Mouse (Mus musculus): Measurements from ENCODE around the gene Dcaf5.

The Dcaf5 gene

GRCm38 (mm10) chr12:80407824-80408223, 28.6 kb downstream of the Dcaf5 start:
- DNase-seq (ENCODE audit: low spot score in 2 of 2), result peak; percentile 48 to 76

DNA sequence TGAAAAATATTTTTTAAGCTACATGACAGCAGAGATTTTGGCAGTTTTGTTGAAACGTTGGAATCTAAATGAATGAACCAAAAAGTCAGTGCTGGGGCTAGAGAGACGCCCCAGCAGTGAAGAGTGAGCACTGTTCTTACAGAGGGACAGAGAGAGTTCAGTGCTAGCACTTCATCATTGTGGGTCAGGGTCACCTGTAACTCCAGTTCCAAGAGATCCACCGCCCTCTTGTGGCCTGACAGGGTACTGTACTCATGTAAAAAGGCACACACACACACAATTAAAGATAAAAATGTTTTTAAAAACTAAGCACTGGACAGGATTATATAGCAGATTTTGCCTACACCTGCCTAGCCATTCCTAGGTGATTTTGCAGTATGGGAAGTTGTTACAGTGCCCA, 29.8 kb downstream of the Dcaf5 start:
- DNase-seq (ENCODE audit: low spot score in 2 of 2), result peak; percentile 45 to 70

DNA sequence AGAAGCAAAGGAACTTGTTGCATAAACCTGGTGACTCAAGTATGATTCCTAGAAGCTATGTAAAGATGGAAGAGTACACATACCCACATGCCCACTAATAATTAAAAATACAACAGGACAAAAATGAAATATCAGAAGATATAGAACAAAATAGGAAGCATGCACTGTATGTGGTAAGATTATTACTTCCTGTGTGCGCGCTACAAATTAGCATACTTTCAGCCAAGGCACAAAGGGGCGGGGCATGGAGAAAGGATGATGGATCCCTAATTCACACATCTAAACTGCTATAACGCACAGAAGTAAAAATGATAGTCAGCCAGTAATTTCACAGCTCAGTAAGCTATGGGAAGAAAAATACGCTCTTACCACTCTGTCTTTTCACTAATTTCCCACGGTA, 32.3 kb downstream of the Dcaf5 start:
- no peak for DNase-seq (ENCODE audit: low spot score in 2 of 2)

- no peak for DNase-seq (ENCODE audit: low spot score in 2 of 2)
Observed at GRCm38 (mm10) chr12:80399147-80399546, 37.3 kb downstream of the Dcaf5 start.

- DNase-seq (ENCODE audit: low spot score in 2 of 2), result no peak
Observed at GRCm38 (mm10) chr12:80396397-80396796, 40.0 kb downstream of the Dcaf5 start.

DNA sequence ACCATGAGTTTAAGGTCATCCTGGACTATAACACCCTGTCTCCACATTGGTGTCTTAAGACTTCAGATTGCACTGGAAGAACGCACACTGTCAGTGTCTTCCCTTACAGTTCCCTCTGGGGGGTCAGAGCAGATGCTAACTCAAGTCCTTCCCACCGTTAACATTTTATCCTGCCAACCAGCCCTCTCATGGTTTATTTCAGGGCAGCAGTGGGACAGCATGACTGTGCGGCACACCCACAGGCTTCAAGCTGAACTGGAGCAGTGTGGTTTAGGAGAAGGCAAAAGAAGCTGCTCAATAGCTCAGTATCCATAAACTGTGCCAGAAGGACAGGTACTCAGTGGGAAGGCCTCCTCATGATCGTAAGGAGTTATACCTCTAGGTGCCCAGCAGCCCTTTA, 41.1 kb downstream of the Dcaf5 start:
- no peak for DNase-seq (ENCODE audit: low spot score in 2 of 2)

DNA sequence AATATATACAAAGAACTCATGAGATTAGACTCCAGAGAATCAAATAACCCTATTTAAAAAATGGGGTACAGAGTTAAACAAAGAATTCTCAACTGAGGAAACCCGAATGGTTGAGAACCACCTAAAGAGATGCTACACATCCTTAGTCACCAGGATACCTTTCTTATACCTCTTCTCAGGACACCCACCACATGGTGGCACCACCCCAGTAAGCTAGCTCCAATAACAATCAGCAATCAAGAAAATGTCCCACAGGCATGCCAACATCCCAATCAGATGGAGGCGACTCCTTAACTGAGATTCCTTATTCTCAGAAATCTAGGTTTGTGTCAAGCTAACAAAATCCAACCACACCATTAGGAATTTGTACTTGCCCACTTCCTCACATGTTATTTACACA, 42.4 kb downstream of the Dcaf5 start:
- DNase-seq (ENCODE audit: low spot score in 2 of 2), result peak in 1 of 2 experiments; percentile 42

GRCm38 (mm10) chr12:80389448-80389847, 47.0 kb downstream of the Dcaf5 start:
- peak in 1 of 2 experiments; percentile 20 for DNase-seq (ENCODE audit: low spot score in 2 of 2)

DNA sequence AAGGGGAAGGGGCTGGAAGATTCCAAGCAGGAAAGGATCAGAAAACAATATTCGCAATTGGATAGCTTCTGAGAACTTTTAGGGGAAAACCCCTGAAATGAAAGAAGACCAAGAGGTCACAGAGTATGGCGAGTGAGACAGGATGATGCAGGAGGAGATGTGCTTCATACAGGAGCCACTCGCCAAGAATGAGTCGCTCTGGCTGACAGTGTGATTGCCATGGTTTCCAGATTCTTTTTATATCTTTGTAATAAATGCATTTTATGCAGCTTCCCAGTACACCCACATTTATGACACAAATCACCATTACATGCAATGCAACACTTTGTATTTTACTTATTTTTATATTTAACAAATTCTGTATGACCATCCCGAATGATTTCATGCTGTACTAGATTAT, 49.1 kb downstream of the Dcaf5 start:
- DNase-seq (ENCODE audit: low spot score in 2 of 2), result no peak

- no peak for DNase-seq (ENCODE audit: low spot score in 2 of 2)
Observed at GRCm38 (mm10) chr12:80385361-80385760, 51.0 kb downstream of the Dcaf5 start.

GRCm38 (mm10) chr12:80383478-80383877, 52.9 kb downstream of the Dcaf5 start:
- DNase-seq (ENCODE audit: low spot score in 2 of 2), result no peak

- DNase-seq (ENCODE audit: low spot score in 2 of 2), result no peak
Observed at GRCm38 (mm10) chr12:80382794-80383193, 53.6 kb downstream of the Dcaf5 start.

DNA sequence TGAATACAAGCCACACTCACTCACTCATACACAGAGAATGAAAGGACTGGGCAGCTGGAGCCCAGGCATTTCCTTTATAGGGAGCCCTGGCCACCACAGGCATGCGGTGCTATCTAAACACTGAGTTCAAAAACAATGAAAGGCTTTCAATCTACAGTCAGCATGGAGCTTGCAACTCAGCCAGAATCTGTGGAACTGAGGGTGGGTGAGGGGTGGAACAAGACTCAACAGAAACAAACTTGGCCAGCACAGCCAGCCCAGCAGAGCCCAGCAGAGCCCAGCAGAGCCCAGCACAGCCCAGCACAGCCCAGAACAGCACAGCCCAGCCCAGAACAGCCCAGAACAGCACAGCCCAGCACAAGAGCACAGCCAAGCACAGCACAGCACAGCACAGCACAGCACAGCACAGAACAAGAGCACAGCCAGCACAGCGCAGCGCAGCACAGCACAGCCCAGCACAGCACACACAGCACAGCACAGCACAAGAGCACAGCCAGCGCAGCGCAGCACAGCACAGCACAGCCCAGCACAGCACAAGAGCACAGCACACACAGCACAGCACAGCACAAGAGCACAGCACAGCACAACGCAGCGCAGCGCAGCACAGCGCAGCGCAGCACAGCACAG, 56.5 kb downstream of the Dcaf5 start:
- no peak for DNase-seq (ENCODE audit: low spot score in 2 of 2)

DNA sequence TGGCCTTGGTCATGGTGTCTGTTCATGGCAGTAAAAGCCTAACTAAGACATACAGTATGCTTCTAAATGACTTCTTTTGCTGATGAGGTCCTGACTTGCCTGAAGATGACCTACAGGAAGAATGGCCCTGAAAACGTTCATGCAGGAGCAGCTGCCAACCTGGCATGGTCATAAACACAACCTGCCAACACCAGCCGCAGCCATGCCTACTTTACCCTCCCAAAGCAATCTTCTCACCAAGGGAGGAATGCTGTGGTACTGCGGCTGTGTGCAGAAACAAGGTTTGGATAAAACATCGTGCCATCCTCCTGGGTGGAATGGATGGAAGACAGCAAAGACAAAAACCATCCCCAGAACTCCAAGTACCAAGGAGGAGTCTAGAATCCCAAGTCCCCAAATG, 57.0 kb downstream of the Dcaf5 start:
- DNase-seq (ENCODE audit: low spot score in 2 of 2), result no peak

- DNase-seq (ENCODE audit: low spot score in 2 of 2), result peak in 1 of 2 experiments; percentile 58
Observed at GRCm38 (mm10) chr12:80377604-80378003, 58.8 kb downstream of the Dcaf5 start.

GRCm38 (mm10) chr12:80375721-80376120, 60.7 kb downstream of the Dcaf5 start:
- no peak for DNase-seq (ENCODE audit: low spot score in 2 of 2)

- no peak for DNase-seq (ENCODE audit: low spot score in 2 of 2)
Observed at GRCm38 (mm10) chr12:80374736-80375135, 61.7 kb downstream of the Dcaf5 start.

GRCm38 (mm10) chr12:80372946-80373345, 63.5 kb downstream of the Dcaf5 start:
- DNase-seq (ENCODE audit: low spot score in 2 of 2), result no peak

- no peak for DNase-seq (ENCODE audit: low spot score in 2 of 2)
Observed at GRCm38 (mm10) chr12:80367227-80367626, 69.2 kb downstream of the Dcaf5 start.

DNA sequence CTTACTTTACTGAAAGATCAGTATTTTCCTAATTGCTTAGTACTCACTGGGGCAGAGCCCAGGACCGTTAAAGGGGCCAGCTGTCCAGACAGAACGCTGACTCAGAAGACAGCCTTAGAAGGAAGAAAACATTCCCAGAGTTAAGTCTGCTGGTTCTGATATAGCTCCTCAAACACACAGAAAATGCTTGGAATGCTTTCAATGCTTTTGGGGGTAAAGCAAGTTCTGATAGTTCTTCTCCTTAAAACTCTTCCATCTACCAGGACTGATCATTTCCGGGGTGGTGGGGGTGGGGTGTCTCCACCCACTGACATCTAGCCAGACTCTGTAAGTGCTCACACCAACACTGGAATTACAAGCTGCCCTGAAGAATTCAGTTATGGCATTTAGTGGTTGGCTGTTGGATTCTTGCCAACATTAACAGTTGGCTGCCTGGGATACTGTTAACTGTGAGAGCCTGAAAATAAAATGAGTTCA, 70.4 kb downstream of the Dcaf5 start:
- DNase-seq (ENCODE audit: low spot score in 2 of 2), result no peak

DNA sequence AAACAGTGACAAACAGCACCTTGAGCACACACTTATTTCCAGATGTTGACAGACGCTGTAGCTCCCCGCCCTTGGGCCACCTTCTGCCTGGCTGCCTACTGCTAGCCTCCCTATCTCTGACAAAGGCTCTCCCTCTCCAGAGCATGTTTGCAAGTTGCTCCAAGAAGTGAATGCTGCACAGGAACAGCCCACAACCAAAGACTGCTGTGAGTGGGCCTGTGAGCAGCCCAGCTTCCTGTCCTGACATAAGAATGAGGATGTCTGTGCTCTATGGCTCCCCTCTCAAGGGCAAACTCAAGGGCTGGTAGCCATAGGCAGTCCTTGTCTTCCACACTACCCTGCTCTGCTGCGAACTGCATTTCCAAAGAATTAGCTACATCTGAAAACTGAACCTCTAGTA, 71.1 kb downstream of the Dcaf5 start:
- DNase-seq (ENCODE audit: low spot score in 2 of 2), result no peak

GRCm38 (mm10) chr12:80361655-80362054, 74.7 kb downstream of the Dcaf5 start:
- no peak for DNase-seq (ENCODE audit: low spot score in 2 of 2)

DNA sequence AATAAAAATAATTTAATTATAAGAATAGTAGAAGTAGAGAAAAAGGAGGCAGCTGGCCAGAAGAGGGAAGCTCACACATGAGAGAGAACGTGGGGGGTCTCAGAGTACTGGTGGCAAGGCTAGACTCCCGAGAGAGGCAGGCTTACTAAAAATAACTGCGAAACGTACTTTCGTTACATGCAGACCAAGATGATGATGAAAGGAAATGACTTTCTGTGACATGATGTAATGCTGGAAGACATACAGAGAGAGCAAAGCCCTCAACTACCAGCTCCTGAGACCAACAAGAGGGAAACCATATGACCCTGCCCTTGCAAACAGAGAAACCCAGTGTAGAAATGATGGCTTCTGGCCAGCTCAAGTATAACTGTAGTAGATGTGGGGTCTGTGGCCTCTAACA, 76.1 kb downstream of the Dcaf5 start:
- DNase-seq (ENCODE audit: low spot score in 2 of 2), result no peak

- DNase-seq (ENCODE audit: low spot score in 2 of 2), result no peak
Observed at GRCm38 (mm10) chr12:80344777-80345231, 91.6 kb downstream of the Dcaf5 start.

All from thymus, postnatal 10 days (tissue).